Mouse (Mus musculus): ENCODE results near the gene Nifk.

Nifk gene

DNA sequence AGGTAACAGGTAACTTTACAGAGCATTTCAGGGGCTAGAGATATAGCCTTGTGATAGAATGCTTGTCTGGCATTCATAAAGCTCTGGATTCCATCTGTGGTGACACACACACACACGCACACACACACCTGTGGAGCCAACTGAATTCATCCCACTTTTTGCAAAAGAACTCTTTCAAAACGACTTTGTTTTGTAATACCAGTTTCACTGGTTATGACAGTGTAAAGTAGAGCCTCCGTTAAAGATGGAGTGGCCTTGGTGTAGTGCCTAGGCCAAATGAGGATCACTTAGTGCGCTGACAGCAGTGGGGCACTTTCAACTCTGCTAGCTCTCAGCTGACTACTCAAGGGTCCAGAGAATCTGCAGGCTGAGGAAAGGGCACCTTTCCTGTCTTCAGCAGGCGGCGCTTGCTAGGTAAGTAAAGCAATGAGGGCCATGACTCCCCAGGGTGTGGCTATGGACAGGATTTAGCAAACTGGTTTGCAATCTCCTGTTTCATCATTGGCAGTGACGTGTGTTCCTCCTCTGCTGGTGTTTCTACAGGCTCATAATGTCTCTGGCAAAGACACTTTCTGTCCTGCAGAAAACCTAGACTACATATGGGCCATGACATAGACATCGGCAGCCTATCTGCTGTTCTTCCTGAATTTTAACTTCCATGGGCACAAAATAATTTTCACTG lies 58.6 kb downstream of the Nifk start:
- DNase-seq (ENCODE audit: low read depth, low spot score) = no peak
